Mouse (Mus musculus): ENCODE data around the gene Cd5l.
"Not testable (repeated sequence)": the region's sequence is repeated elsewhere in the genome, so short reads cannot be mapped to it uniquely, and the experiment has no call there.

The Cd5l gene

DNA sequence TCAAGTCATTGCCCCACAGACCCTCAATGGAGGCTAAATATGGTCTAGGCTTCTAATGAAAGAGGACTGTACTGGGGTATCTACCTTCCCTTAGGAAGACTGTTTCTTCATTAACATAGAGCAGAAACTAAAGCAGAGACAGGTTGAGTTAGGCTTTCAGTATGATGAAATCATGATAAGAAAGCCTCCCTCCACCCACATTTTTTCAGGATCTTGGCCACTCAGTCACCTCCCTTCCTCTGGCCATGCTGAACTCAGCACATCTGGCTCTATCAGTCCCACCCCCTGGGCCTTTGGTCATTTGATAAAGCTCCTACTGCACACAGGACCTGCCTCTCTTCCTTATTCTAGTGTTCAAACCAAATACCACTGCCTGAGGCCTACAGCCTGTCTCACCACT lies at the start of gene Cd5l:
Gene Cd5l, plus strand, starts transcription at position 301 of the 400 bp plus-strand sequence.
- DNase-seq: no peak

DNA sequence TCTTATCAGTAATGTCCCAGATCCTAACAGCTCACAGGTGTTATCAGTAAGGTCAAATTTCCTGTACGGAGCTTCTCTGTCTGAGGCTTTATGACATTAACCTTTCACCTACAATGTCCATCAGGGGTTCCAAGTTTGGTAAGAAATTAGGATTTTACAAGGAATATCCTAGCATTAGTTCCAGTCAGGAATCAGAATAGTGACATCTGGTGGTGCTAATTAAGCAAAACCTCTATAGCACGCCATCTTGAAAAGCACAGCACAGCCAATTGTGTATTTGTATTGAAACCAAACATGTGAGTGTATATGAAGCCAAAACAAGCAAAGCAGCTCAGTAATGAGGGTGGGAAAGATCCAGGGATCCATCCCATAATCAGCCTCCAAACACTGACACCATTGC lies 47.8 kb upstream of the Cd5l start:
- no peak for DNase-seq

DNA sequence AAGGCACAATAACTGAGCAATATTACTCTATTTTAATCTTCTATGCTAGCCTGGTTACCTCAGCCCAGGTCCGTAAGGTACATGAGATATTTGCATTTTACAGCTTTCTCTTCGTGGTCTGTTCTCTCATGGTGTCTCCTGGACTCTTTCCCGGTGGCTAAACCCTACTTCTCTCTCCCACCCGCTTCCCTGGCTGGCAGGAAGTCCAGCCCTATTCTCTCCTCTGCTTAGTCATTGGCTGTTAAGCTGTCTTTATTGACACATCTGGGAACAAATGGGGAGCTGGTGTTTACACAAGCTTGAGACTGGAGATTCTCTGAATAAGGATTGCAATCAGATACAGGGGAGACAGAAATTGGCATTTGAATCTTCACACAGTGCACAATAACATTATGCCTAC lies 35.1 kb upstream of the Cd5l start:
- no peak for DNase-seq

DNA sequence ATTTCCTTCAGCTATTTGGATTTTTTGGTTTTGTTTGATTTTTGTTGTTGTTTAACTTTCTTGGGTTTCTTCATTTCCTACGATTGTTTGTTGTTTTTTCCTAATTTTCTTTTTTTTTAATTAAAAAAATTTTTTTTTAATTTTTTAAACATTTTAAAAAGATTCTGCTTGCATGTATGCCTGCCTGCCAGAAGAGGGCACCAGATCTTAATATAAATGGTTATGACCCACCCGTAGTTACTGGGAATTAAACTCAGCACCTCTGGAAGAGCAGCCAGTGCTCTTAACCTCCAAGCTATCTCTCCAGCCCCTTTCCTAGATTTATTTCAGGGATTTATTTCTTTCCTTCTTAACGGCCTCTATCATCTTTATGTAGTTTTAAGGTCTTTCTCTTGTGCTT lies 33.9 kb upstream of the Cd5l start:
- no peak for DNase-seq

DNA sequence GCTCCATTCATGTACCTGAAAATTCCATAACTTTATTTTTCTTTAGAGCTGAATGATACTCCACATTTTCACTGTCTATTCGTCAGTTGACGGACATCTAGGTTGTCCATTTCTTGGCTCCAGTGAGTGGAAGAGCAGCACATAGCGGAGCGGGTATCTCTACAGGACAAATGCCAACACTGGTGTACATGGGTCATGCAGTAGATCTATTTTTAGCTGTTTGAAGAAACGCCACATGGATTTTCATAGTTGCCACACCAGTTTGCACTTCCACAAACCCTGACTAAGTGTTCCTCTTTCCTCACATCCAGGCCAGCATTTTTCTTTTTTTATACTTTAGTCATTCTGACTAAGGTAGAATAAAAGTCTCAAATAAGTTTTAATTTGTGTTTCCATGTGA lies 19.8 kb upstream of the Cd5l start:
- no peak for DNase-seq

- DNase-seq: not testable (repeated sequence)
Observed at GRCm38 (mm10) chr3:87350992-87351391, 6.7 kb upstream of the Cd5l start.

DNA sequence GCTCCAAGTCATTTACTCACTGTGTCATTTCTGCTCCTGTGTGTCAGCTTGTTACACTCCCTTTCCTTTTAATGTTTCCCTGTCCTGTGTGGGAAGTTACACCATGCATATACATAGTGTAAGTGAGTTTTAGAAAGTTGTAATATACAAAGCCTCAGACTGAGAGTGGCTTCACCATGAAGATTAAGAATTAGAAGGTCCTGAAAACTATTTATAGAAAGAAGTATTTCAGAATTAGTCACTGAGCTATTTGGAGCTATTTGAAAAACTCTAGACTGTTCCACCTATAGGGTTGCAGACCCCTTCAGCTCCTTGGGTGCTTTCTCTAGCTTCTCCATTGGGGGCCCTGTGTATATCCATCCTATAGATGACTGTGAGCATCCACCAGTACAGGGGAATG lies 1.5 kb downstream of the Cd5l start:
- no peak for DNase-seq

DNA sequence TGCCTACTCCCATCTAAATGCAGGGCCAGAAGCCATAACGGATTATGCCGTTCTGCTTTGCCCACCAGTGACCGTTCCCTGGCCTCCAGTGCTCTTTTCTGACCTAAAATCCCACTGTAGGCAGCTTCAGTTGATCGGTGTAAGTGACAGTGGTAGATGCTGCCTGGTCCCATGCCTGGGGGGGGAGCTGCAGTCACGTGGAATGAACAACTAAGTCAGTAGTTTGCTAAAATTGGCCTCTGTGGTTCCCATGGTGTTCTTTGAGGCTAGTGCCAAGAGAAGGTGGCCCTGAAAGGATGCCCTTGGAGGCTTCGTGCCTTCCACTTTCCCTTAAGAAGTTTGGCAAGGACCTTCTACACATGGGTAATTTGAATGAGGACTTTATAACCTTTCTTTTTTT lies 2.8 kb downstream of the Cd5l start:
- no peak for DNase-seq

GRCm38 (mm10) chr3:87365691-87366090 lies 8.0 kb downstream of the Cd5l start:
- no peak for DNase-seq

GRCm38 (mm10) chr3:87367511-87367910 lies 9.8 kb downstream of the Cd5l start:
- no peak for DNase-seq

DNA sequence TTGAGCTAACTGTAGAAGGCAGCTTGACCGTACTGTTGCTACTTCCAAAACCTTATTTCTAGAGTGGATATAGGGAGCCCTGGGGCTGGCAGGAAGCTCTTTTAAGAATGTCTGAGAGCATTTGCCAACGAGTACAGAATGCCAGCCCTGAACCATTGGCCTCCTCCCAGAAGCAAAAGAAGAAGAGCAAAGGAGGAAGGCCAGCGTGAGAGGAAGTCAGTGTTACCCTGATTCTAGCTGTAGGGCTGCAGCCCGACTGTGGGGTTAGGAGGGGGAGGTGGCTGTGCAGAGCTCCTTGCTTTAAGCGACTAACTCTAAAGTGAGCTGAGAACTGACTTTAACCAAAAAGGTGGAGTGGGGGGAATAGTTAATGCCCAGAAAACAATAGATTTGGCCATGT lies 11.5 kb downstream of the Cd5l start:
- no peak for DNase-seq

GRCm38 (mm10) chr3:87376195-87377165 lies 18.8 kb downstream of the Cd5l start, which contains the start of gene Fcrl1:
Gene Fcrl1, plus strand, starts transcription at chr3:87376387.
- no peak for DNase-seq

- no peak for DNase-seq
Observed at GRCm38 (mm10) chr3:87377228-87377627, 19.5 kb downstream of the Cd5l start.

GRCm38 (mm10) chr3:87377719-87378118 lies 20.0 kb downstream of the Cd5l start:
- DNase-seq: no peak

DNA sequence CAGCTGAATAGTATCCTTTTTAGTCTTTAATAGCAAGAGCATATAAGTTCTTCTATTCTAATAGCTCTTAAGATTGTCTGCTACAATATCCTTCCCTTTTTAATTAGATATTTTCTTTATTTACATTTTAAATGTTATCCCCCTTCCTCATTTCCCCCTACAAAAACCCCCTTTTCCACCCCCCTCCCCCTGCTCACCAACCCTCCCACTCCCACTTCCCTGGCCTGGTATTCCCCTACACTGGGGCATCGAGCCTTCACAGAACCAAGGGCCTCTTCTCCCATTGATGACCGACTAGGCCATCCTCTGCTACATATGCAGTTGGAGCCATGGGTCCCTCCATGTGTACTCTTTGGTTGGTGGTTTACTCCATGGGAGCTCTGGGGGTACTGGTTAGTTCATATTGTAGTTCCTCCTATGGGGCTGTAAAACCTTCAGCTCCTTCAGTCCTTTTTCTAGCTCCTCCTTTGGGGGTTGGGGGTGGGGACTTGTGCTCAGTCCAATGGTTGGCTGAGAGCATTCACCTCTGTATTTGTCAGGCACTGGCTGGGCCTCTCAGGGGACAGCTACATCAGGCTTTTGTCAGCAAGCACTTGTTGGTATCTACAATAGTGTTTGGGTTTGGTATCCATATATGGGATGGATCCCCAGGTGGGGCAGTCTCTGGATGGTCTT lies 22.1 kb downstream of the Cd5l start:
- DNase-seq: not testable (repeated sequence)

DNA sequence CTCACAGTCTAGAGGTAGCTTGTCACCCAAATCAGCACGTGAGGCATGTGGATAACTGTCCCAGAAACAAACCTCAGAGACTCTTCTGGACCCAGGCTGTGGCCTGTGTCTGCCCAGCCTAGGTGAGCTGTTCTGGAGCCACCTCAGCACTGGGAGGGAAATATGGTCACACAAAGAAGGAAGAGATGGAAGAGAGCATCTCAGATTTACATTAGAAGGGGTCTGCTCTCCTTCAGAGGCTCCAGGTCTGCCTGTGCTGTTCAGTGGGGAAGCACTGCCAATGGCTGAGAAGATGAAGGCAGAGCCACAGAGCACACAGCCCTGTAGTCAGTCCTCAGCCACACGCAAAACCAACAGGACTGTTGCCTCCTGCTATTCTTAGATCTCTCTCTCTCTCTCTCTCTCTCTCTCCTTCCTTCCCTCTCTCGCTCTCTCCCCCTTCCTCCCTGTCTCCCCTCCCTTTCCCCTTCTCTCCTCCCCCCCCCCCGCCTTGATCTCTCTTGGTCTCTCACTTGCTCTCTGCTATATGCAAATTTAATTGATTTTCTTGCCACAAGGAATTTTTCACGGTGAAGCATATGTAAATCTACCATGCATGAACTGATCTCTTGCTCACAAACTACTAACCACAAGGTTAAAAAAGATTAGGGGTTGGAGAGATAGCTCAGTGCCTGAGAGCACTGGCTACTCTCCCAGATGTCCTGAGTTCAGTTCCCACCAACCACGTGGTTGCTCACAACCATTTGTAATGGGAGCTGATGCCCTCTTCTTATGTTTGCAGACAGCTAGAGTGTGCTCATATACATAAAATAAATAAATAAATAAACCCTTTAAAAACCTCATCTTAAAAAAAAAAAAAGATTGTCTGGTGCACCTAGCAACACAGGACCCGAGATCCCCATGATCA lies 24.4 kb downstream of the Cd5l start:
- no peak for DNase-seq

- no peak for DNase-seq
Observed at GRCm38 (mm10) chr3:87383308-87383707, 25.6 kb downstream of the Cd5l start.

DNA sequence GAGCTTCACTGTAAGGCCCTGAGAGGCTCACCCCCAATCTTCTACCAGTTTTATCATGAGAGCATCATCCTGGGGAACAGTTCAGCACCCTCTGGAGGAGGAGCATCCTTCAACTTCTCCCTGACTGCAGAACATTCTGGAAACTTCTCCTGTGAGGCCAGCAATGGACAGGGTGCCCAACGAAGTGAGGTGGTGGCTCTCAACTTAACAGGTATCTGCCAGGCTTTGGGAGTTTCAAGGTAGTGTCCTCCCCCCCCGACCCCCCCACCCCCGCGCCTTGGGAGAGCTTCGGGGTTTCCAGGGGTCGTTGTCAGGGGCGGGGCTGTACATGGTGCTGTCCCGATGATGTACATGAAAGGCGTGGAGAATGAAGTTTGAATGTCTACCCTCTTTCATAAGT lies 27.4 kb downstream of the Cd5l start:
- DNase-seq: no peak

DNA sequence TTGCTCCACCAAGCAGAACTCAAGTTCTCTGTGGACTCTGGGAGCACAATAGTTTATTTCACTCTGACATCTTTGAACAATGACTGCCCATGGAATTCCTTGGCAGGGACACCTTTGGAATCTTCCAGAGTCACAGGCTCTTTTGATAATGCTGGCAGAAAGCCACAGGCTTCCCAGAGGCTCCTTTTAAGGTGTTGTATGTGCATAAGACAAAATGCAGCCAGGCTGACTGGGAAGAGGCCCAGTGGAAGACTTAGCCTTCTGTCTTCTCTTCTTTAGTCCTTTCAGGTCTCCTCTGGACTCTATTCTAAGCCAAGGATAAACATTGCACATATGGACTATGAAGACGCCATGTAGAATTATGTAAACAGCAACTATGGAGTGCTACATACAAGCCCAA lies 33.3 kb downstream of the Cd5l start:
- DNase-seq: no peak

DNA sequence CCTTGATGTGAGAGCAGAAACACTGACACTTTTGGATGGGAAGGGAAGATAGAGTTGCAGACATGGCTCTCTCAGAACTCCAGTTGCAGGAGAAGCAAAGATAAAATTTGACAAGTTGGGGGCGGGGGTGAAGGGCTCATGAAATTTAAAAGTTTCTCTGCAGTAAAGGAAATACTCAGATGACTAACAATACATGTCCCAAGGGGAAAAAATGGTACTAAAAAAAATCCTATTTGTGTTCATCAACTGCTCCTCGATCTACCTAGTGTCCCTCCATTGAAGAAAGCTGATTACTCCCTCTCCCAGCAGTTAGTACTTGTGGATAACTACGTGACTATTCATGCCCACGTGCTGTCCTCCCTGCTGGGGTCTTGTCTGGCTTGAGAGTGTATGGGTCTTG lies 41.1 kb downstream of the Cd5l start:
- DNase-seq: no peak

GRCm38 (mm10) chr3:87399906-87400305 lies 42.2 kb downstream of the Cd5l start:
- DNase-seq: no peak

- no peak for DNase-seq
Observed at GRCm38 (mm10) chr3:87401321-87401720, 43.6 kb downstream of the Cd5l start.

- no peak for DNase-seq
Observed at GRCm38 (mm10) chr3:87408171-87408570, 50.5 kb downstream of the Cd5l start.

Data from cerebellum, adult 8-10 months (tissue).